ENCODE assay signal across 13 mouse cellular contexts in genomic region chr6:28827565-28827964, GRCm38 (mm10). TPM values are rescaled to one million over a fixed set of nuclear protein-coding genes. Genes with fewer than 3 reads are reported as not detected.
DNase-seq lines count a peak whose midpoint lies in the region; ATAC-seq and TF ChIP-seq lines count a peak whose summit lies in the region.
"Had no signal": no experiment of that assay in that cellular context is flagged by ENCODE, and none has a peak within 500 bp of the region (broad histone marks: within the 10 kb centered on the region; RNA-seq: fewer than 3 reads in every experiment).

No protein-coding gene starts in this region.

- 30% methylated on average over 3 of the region's 3 CpGs for WGBS in forebrain, embryonic 10.5 days
- 10% methylated on average over 3 of the region's 3 CpGs for WGBS in hindbrain, embryonic 14.5 days
- 14% methylated on average over 3 of the region's 3 CpGs for WGBS in neural tube, embryonic 12.5 days
- 44% methylated on average over 3 of the region's 3 CpGs for WGBS in stomach, postnatal 0 days

- peak overlapping the region; percentile 100 for H3K27ac ChIP-seq in layer of hippocampus, adult 2 months
- no peak overlapping the region for H3K27ac ChIP-seq in forebrain, embryonic 10.5 days
- peak overlapping the region; percentile 47 for H3K27ac ChIP-seq in hindbrain, embryonic 14.5 days
- no peak overlapping the region for H3K27ac ChIP-seq in neural tube, embryonic 12.5 days
- no peak overlapping the region for H3K27ac ChIP-seq in stomach, postnatal 0 days (replicated peaks)
- H3K27ac ChIP-seq: limb, embryonic 13.5 days; macrophage had no signal

- H3K27me3 ChIP-seq in forebrain, embryonic 10.5 days (ENCODE audit: poor library complexity, severe bottlenecking): peaks cover 29% of the 10 kb centered on the region
- no peaks in the 10 kb centered on the region for H3K27me3 ChIP-seq in hindbrain, embryonic 14.5 days (ENCODE audit: control insufficient read depth, insufficient read depth, low read length)
- H3K27me3 ChIP-seq in neural tube, embryonic 12.5 days (replicated peaks): peaks cover 9% of the 10 kb centered on the region; the same call in 1 of the 2 replicates
- H3K27me3 ChIP-seq in stomach, postnatal 0 days (ENCODE audit: control insufficient read depth, insufficient read depth, low read length): no peaks in the 10 kb centered on the region
- H3K27me3 ChIP-seq: CH12.LX had no signal

- H3K9me3 ChIP-seq in forebrain, embryonic 10.5 days: no peaks in the 10 kb centered on the region
- no peaks in the 10 kb centered on the region for H3K9me3 ChIP-seq in hindbrain, embryonic 14.5 days (ENCODE audit: control insufficient read depth, low read length)
- H3K9me3 ChIP-seq in neural tube, embryonic 12.5 days: no peaks in the 10 kb centered on the region
- H3K9me3 ChIP-seq in stomach, postnatal 0 days (ENCODE audit: control insufficient read depth, low read length): no peaks in the 10 kb centered on the region
- H3K9me3 ChIP-seq: limb, embryonic 13.5 days had no signal

- no peak for TF ChIP-seq CTCF in layer of hippocampus, adult 2 months (conservative IDR thresholded peaks at IDR 0.05)
- TF ChIP-seq CTCF in stomach, postnatal 0 days (IDR thresholded peaks at IDR 0.05; ENCODE audit: low read depth): no peak

- H3K36me3 ChIP-seq in forebrain, embryonic 10.5 days (replicated peaks): peaks cover 14% of the 10 kb centered on the region
- H3K36me3 ChIP-seq in hindbrain, embryonic 14.5 days (replicated peaks; ENCODE audit: control insufficient read depth, insufficient read depth): peaks cover 23% of the 10 kb centered on the region; the same call in 1 of the 2 replicates
- peaks cover 5% of the 10 kb centered on the region; the same call in 1 of the 2 replicates for H3K36me3 ChIP-seq in neural tube, embryonic 12.5 days
- no peaks in the 10 kb centered on the region for H3K36me3 ChIP-seq in stomach, postnatal 0 days (ENCODE audit: control insufficient read depth, insufficient read depth, low read length)

- ATAC-seq in hindbrain, embryonic 14.5 days (ENCODE audit: low FRiP score): no peak
- no peak for ATAC-seq in neural tube, embryonic 12.5 days (ENCODE audit: low FRiP score, low read depth)
- ATAC-seq in stomach, postnatal 0 days (ENCODE audit: low FRiP score, low TSS enrichment): no peak

- H3K4me1 ChIP-seq in forebrain, embryonic 10.5 days: peaks cover 68% of the 10 kb centered on the region
- peaks cover 63% of the 10 kb centered on the region for H3K4me1 ChIP-seq in hindbrain, embryonic 14.5 days (replicated peaks; ENCODE audit: control insufficient read depth, insufficient read depth, low read length)
- H3K4me1 ChIP-seq in neural tube, embryonic 12.5 days: peaks cover 58% of the 10 kb centered on the region
- no peaks in the 10 kb centered on the region; the same call in 1 of the 2 replicates for H3K4me1 ChIP-seq in stomach, postnatal 0 days (replicated peaks; ENCODE audit: control insufficient read depth, insufficient read depth)

- peak overlapping the region; percentile 73 for H3K4me3 ChIP-seq in layer of hippocampus, adult 2 months
- peak overlapping the region; percentile 34 for H3K4me3 ChIP-seq in forebrain, embryonic 10.5 days
- H3K4me3 ChIP-seq in hindbrain, embryonic 14.5 days (replicated peaks; ENCODE audit: low read length): peak overlapping the region; percentile 92
- H3K4me3 ChIP-seq in neural tube, embryonic 12.5 days: peak overlapping the region; percentile 36
- no peak overlapping the region for H3K4me3 ChIP-seq in stomach, postnatal 0 days (ENCODE audit: low read depth, low read length)
- H3K4me3 ChIP-seq: limb, embryonic 13.5 days had no signal

- H3K4me2 ChIP-seq in hindbrain, embryonic 14.5 days (replicated peaks): peak overlapping the region; percentile 91
- H3K4me2 ChIP-seq in neural tube, embryonic 12.5 days (replicated peaks): peak overlapping the region; percentile 97
- no peak overlapping the region for H3K4me2 ChIP-seq in stomach, postnatal 0 days (replicated peaks; ENCODE audit: low read depth)
- H3K4me2 ChIP-seq: limb, embryonic 13.5 days had no signal

- TF ChIP-seq EP300 in stomach, postnatal 0 days (optimal IDR thresholded peaks at IDR 0.05): no peak

- peak overlapping the region; percentile 58 for H3K9ac ChIP-seq in hindbrain, embryonic 14.5 days
- H3K9ac ChIP-seq in neural tube, embryonic 12.5 days: peak overlapping the region; percentile 42; the same call in 1 of the 2 replicates
- no peak overlapping the region for H3K9ac ChIP-seq in stomach, postnatal 0 days (ENCODE audit: low read length)
- H3K9ac ChIP-seq: limb, embryonic 13.5 days had no signal

- DNase-seq in layer of hippocampus, adult 2 months (ENCODE audit: low spot score in 2 of 2): no peak
- no peak for DNase-seq in layer of hippocampus, adult 9-10 months (ENCODE audit: low spot score)
- DNase-seq in forebrain, embryonic 10.5 days (ENCODE audit: extremely low spot score, low spot score): no peak
- no peak for DNase-seq in hindbrain, embryonic 14.5 days (ENCODE audit: low spot score)
- no peak for DNase-seq in stomach, postnatal 0 days (ENCODE audit: low spot score)
- DNase-seq in gastrocnemius, adult 18-20 months (ENCODE audit: low spot score): no peak
- no peak for DNase-seq in gastrocnemius, postnatal 25 days
- DNase-seq: heart, postnatal 14 days; kidney, adult 8-10 months had no signal

RNA-seq across cellular contexts. Expression of gene Lrrc4, which starts 4.0 kb away (rescaled TPM):
- 10 to 100 TPM; 96.2 to 98.8 TPM for total RNA-seq in layer of hippocampus, adult 2 months (2021)
- 1.8 and 2.0 TPM in 2 replicates for polyA plus RNA-seq in forebrain, embryonic 10.5 days (2016; fragmentation: Nextera tagmentation; extraction: Ambion mirVana)
- 9.6 and 10.4 TPM in 2 replicates for polyA plus RNA-seq in hindbrain, embryonic 14.5 days (2014; fragmentation: Nextera tagmentation; extraction: Ambion mirVana)
- polyA plus RNA-seq in neural tube, embryonic 12.5 days (2016; fragmentation: Nextera tagmentation; extraction: Ambion mirVana): 6.5 and 6.9 TPM in 2 replicates
- polyA plus RNA-seq in stomach, postnatal 0 days (2015; fragmentation: Nextera tagmentation; extraction: Ambion mirVana): 0.51 and 0.62 TPM in 2 replicates
- under 1 TPM; 0.39 to 0.40 TPM for total RNA-seq in gastrocnemius, adult 18-20 months (2021)
- total RNA-seq in gastrocnemius, postnatal 25 days (2021): under 1 TPM; 0.19 to 0.49 TPM

Comparison
In these comparisons a context has a peak if more than half of its experiments do, and no peak if none do; other contexts are left out.
1. H3K27ac ChIP-seq: peak in layer of hippocampus, adult 2 months (single experiment) and hindbrain, embryonic 14.5 days (single experiment); none in forebrain, embryonic 10.5 days (single experiment), neural tube, embryonic 12.5 days (single experiment) and stomach, postnatal 0 days (single experiment).